Mouse (Mus musculus) fibroblast of lung, adult 2 months (primary cell): Measurements from ENCODE around the gene Mturn.
A peak's percentile ranks its signal among the peaks of the same experiment; 100 is the strongest.

Experiments
- DNase-seq: peaks from one replicate; pipeline ENCODE4 v3.0.0-alpha.2; 2011; ENCODE audit warnings: low read depth

Gene Mturn

GRCm38 (mm10) chr6:54698691-54699476 is 17.5 kb downstream of the Mturn start:
- no peak for DNase-seq

- peak; percentile 52 for DNase-seq
These were observed 18.1 kb downstream of the Mturn start for GRCm38 (mm10) chr6:54699477-54700056.

DNA sequence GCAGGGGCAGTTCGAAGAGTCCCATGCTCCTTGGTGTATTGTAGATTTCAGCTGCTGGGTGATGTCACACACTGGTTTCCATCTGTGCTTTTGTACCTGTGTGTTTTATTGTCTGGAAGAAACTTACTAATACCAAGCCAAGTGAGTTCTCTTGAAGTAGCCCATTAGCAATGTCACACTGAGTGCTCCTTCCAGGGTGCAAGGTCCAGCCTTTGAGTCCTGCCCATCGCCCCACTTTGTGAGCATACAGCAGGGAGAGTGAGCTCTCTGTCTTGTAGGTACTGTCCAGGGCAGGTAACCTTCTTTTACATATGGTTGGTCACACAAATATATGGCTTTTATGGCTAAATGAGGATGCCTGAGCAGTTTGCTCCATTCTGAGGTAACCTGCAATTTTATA is 19.1 kb downstream of the Mturn start:
- DNase-seq = no peak

GRCm38 (mm10) chr6:54701901-54702300 is 20.5 kb downstream of the Mturn start:
- no peak for DNase-seq

- no peak for DNase-seq
These were observed 22.5 kb downstream of the Mturn start for GRCm38 (mm10) chr6:54703633-54704538.

- DNase-seq = no peak
These were observed 23.1 kb downstream of the Mturn start for GRCm38 (mm10) chr6:54704539-54704845.

DNA sequence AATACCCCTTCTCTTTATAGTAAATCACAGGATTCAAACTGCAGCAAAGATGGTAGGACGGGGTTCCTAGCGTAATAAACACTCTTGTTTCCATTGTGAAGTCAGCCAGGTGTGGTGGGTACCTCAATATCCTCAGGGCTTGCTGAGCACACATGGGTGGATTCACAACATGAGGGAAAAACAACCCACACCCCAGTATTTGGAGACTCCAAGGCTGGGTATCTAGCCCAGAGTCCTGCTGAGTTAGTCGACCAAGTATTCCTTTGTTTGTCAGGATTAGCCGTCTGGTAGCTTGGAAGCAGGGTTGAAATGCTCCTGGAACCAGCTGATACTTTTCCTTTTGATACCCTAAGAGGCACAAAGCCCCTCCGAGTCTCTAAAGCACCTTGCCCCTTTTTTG is 23.4 kb downstream of the Mturn start:
- no peak for DNase-seq

DNA sequence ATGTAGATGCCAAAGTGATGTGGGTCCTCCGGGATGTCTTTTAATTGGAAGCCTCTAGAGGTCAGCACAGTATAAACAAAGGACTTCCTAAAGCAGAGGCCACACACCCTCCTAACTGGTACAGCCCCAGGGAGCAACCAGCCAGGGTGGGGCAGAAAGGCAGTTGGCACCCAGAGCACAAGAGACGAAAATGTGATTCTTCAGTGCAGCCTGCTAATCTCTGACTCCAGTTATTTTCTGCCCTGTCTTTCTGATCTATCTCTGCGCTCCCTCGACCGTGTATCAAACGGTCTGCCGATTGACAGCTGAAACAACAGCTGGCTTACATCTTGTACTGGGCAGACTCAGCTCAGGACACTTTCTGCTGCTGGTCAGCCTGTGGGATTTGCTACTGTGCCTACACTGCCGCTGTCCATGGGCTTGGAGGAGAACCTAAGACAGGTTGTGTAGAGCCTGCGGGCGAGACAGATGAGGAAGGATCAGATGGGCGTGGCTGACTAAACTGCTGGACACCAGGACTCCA is 24.0 kb downstream of the Mturn start:
- no peak for DNase-seq

DNA sequence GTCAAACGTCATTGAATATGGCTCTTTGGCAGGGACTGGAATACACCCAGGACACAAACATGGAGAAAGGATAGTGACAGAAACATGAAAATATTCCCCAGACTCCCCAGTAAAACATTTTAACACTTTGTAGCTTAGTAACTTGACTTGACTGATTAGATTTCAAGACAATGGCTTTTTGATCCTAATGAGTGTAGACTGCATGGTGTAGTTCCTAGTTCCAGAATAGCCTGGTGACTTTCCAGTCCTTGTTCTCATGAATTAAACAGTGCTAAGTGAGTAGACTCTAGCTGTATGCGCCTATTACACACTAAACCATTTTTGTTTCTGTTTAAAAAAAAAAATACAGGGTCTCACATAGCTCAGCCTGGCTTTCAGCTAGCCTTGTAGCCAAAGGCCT is 24.7 kb downstream of the Mturn start:
- no peak for DNase-seq

- no peak for DNase-seq
These were observed 25.3 kb downstream of the Mturn start for GRCm38 (mm10) chr6:54706611-54707172.

GRCm38 (mm10) chr6:54708646-54709045 is 27.2 kb downstream of the Mturn start:
- DNase-seq = no peak

GRCm38 (mm10) chr6:54715697-54716096 is 34.3 kb downstream of the Mturn start:
- DNase-seq = no peak

DNA sequence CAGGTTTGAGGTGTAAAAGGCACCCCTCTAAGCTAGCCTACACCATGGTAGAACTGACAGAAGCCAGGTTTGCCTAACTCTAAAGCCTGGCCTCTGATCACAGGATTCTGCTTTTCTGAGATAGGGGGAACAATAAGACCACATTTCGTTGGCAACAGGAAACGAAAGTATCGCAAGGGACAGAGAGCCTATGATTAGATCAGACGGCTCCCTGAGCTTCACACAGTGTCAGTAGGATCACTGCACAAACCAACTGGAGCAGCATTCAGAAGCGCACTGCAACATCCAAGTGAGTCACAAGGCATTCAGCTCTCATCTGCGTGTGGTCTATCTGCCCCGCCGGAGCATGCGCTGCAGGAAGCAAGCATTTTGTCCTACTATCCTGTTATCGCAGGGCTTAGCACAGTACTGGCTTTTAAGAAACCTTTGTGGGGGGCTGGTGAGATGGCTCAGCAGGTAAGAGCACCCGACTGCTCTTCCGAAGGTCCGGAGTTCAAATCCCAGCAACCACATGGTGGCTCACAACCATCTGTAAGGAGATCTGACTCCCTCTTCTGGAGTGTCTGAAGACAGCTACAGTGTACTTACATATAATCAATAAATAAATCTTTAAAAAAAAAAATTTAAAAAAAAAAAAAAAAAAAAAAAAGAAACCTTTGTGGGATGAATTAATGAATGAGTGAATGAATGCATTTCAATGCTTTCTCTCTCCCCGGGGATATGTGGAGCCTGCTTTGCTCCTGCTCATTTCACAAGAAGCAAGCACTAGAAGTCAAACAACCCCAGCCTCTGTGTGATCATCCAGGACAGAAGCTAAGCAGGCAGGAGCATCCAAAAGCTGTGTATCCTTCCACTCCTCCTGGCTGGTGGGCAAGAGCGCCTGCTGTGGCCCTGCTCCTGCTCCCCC is 37.6 kb downstream of the Mturn start:
- no peak for DNase-seq

GRCm38 (mm10) chr6:54719686-54720310 is 38.4 kb downstream of the Mturn start:
- no peak for DNase-seq

DNA sequence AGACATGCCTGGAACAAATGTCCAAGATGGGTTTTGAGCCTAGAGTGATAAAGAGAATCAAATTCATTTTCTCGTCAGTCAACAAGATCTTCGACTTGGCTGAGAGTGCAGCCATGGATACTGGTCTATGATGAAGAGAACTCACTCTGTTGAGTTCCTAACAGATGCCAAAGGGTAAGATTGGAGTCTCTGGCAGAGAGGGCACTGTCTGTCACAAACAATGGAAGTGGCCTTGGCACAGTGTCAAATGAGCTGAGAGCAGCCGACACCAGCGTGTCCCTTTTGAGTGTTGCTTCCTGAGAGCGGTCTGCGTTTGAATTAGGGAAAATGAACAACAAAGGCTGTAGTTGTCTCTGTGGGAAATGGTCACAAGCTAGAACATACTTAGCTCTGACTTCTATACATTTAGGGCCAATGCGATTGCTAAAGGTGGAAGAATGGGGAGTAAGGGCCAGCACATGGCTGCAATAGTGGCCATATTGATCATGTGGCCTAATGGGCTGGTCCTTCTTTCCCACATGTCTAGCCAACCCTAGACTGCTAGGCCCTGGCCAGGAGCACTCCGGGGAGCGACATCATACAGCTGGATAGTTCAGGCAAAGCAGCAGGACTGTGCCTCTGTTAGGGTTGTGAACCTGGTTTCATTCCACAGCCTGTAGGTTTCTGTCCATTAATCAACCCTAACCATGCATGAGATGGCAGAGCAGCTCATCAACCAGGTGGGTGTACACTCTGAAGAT is 39.3 kb downstream of the Mturn start:
- no peak for DNase-seq

DNA sequence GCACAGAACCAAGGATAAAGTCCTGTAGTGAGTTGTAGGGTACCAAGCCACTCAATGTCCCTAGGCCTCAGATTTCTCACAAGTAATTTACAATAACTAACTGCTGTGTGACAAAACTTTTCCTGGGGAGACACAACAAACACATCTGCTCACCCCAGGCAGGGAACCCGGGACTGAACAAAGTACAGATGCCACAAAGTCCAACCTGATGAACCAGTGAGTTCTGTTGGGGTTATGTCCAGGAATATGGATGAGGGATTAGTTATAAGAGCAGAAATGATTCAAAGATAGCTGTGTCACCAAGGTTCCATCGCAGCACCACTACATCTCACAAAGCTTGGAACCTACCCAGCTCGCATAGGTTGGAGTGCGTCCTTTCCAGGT is 39.8 kb downstream of the Mturn start:
- DNase-seq = no peak

DNA sequence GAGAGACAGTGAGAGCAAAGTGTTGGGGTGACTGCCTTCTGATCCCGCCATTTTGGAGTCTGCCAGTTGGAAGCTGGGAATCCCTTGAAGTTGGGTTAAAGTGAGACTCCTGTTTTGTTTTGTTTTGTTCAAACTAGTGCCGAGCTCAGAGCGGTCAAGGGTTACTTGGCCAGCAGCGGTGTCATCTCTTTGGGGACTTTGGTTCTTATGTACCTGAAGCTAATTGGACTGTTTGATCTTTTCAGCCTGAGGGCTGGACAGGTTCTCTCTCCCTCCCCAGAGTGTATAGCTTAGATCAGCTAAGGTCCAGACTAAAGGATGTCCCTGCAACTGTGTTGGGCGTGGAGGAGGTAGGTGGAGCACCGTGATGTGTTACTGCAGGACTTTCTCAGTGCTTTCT is 44.9 kb downstream of the Mturn start:
- no peak for DNase-seq

DNA sequence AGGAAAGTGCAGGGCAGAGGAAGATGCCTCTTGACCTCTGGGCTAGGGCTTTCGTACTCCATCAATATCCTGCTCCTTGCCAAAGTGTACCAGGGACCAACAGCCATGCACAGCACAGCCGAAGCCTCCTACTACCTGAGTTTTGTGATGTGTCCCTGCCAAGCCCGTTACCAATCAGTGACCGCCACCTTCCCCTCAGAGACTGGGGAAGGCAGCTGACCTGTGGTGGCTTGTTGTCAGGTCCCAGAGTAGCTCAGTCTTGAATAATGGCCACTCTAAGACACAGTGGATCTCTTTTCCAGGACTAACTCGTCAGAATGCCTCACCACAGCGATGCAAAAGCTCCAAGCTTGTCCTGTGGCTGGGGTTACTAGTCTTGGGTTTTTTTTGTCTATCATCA is 45.4 kb downstream of the Mturn start:
- no peak for DNase-seq

- no peak for DNase-seq
These were observed 46.0 kb downstream of the Mturn start for GRCm38 (mm10) chr6:54727416-54727815.

DNA sequence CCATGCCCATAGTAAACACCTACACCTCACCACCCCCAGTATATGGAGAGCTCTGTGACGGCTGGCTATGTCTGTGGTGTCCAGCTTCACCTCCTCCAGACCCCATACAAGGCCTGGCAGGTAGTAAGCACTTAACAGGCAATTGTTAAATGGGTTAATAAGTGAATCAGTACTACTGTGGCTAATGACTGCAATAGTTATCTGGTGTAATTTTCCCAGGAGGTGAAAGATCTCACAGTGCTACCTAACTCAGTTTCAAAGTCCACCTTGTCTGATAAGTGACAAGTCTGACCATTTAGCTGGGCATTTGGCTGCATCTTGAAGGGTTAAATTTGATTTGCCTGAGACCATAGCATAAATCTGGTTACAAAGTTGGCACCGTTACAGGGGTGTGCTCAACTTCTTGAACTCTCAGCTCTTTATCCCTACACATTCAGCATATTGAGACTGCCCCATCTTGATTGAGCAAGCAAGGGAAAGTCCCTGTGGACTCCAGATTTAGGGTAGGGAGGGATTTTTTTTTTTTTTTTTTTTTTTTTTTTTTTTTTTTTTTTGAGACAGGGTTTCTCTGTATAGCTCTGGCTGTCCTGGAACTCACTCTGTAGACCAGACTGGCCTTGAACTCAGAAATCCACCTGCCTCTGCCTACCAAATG is 48.2 kb downstream of the Mturn start:
- no peak for DNase-seq
